Mouse (Mus musculus) monocyte, adult 5-6 weeks (primary cell): ENCODE data around the gene Taf1a. TPM values are rescaled to one million over a fixed set of nuclear protein-coding genes. Genes with fewer than 3 reads are reported as not detected.
"Not testable (repeated sequence)": the region's sequence is repeated elsewhere in the genome, so short reads cannot be mapped to it uniquely, and the experiment has no call there.

Source experiments
- ATAC-seq: fragments of 153-309, 156-312 bp; replicated peaks from 2 replicates; pipeline ENCODE4 v1.8.0; 2017; ENCODE audit warnings: mild to moderate bottlenecking; ENCODE audit not compliant: low TSS enrichment, insufficient number of reproducible peaks, severe bottlenecking, poor library complexity, low FRiP score
- total RNA-seq: library from RNA; stranded (forward); fragments of 200-1000, 200-491, 200-594 nt; gene quantifications from 3 replicates; pipeline ENCODE4 v1.2.3, GENCODE M21; 2017

The Taf1a gene
- total RNA-seq, 1 experiment from 2014 or later = 14.9 TPM

DNA sequence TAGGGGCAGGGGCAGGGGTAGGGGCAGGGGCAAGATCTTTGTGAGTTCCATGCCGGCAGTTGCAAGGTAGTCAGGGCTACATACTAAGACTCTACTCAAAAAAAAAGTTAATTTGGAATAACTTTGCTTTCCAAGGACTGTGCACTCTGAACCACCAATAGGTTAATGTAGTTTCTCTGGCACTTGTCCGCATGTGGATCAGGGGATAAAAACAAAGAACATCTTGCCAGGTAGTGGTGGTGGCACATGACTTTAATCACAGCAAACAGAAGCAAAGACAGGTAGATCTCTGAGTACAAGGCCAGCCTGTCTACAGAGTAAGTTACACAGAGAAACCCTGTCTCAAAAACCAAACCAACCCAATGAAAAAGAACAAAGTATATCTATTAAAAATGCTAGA, 6.2 kb upstream of the Taf1a start:
- ATAC-seq = no peak

DNA sequence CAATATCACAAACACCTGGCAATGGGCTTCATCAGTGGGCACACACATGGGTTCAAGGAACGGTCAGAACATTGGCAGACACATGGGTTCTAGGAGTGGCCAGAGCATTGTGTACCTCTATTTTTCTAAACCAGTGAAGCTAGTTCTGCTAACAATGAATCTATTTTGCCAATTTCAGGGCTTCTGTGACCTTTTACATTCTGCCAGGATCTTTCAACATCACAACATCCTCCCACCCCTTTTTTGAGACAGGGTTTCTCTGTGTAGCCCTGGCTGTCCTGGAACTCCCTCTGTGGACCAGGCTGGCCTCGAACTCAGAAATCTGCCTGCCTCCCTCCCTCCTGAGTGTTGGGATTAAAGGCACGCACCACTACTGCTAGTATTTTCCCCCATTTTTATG, 1.4 kb upstream of the Taf1a start:
- ATAC-seq = not testable (repeated sequence)

DNA sequence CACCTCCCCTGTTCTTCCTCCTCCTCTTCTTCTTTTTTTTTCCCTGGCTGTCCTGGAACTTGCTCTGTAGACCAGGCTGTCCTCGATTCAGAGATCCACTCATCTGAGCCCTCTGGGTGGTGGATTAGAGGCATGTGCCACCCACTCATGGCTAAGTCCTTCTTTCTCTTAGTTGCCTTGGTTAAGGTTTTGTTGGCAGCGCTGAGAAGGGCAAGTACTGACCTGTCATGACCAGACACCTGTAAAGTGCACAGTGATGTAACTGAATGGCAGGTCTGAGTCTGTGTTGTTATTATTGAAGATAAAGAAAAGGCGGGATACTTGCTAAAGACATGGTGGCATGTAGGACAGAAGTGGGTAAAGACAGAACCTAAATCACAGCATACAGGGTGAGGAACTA, 14.6 kb downstream of the Taf1a start:
- no peak for ATAC-seq

DNA sequence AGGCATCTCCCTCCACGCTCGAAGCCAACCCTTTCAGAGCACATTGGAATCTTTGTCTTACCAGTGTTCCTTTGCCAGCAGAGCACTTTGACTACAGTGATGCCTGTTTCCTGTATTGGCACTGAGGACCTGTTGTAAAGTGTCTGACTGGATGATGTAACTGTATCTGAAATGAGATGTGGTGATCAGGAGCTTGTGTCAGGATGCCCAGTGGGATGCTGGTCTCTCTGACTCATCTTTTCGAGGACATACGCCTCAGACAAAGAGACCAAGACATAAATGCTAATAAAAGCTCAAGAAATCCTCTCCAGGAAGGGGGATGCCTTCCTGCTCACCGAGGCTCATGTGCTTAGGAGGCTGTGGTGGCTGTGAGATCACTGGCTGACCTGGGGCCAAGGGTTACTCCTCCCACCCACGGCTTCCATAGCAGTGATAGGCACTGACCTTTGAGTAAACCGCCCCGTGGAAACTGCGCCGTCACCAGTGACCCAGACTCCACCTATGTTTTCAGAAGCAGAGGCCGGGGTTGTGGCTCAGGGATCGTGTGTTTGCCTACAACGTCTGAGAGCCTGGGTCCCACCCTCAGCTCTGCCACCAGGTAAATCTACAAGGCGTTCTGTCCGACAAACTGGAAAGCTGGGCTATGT, 25.4 kb downstream of the Taf1a start:
- no peak for ATAC-seq

DNA sequence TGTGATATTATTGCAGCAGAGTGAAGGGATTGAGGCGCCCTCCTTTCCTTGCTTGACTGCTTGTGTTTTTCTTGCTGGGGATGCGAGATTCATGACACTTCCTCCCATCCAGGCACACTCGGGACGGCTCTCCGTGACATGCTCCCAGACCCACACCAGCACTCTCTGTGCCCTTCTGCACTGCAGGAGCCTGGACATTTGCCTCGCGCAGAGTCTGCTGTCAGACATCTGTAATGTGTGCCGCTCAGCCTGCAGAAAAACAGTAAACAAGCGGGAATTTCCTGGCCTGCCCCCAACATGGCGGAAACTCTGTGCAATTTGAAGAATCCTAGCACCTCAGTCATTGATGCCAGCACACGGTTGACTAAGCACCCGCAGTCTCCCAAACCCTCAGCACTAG, 29.1 kb downstream of the Taf1a start, which contains the start of gene Hhipl2:
Gene Hhipl2 (plus strand): TSS at position 343 of the 400 bp plus-strand sequence.
- no peak for ATAC-seq

DNA sequence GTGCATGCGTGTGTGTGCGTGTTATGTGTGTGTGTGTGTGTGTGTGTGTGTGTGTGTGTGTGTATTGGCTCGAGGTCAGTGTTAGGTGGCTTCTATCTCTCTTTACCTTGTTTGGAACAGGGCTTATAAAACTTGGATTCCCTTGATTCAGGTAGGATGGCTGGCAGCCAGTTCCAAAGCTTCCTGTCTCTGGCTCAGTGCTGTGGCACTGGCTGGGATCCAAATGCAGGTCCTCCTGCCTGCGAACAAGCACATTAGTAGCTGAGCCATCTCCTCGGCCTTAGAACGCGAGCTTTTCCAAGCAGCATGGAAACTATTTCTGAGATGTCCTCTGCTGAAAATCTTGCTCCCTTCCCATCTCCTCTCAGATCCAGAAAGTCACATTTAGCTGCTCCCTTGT, 31.0 kb downstream of the Taf1a start:
- no peak for ATAC-seq

DNA sequence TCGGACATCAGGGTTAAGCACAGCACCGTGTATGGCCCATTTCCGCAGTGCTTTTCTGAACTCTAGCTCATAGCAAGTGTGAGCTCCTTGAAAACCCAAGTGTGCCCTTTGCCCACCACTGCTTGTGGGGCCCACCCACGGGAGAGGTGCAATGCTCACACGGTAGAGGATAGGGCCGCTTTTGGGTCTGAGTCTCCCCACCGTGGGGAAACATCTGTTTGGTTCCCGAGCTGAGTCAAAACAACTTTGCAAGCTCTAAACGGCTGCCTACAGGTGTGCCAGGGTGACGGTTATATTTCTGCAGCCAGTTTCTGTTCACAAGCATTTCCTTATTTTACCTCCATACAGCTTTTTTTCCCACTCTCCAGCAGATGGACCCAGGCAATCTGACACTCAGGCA, 31.5 kb downstream of the Taf1a start:
- no peak for ATAC-seq

DNA sequence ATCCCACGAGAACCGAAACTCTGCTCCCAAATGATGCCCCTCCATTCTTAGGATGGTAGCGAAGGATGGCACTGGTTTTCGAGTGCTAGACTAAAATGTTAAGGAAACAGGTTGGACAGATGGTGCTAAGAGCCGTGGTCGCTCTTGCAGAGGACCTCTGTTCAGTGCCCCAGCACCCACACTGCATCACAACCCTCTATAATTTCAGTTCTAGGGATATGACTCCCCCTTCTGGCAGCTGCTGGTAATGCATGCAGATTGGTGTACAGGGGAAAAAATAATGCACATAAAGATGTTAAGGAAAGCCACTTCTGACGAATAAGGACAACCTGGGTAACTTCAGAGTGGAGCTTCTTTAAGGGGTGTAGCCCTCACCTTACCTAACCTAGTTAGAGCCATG, 35.3 kb downstream of the Taf1a start:
- no peak for ATAC-seq

DNA sequence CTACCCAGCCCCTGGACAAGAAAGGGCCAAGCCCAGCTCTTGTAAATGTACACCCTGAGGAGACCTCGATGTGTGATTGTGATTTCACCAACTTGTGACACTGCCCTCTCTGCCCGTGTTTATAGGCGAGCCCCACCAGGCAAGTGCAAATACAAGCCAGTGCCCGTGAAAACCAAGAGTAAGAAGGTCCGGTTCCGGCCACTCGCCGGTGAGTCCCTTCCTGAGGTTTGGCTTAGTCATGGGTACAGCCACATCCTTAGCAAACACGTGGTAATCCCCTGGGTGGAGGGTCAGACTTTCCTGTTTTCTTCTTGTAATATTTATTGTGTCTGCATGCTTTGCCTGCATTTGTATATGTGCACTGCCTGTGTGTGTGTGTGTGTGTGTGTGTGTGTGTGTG, 46.1 kb downstream of the Taf1a start:
- ATAC-seq = no peak

DNA sequence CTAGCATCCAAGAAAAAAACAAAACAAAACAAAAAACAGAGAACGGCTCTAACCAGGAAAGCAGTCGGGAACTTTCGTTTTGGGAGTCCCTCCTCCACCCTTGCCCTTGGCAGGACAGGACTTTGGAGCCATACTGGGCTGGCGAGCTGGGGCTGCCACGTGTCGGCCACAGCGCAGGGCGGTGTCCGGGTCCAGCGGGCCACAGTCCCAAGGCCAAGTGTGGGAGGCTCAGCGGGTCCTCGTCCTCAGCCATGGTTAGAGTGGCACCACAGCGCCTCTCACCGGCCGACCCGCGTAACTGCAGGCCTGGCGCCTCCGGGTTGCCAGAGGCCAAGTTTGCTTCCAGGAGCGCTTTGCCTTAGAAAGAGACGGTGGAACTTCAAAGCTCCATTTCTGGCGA, 50.3 kb downstream of the Taf1a start:
- no peak for ATAC-seq

DNA sequence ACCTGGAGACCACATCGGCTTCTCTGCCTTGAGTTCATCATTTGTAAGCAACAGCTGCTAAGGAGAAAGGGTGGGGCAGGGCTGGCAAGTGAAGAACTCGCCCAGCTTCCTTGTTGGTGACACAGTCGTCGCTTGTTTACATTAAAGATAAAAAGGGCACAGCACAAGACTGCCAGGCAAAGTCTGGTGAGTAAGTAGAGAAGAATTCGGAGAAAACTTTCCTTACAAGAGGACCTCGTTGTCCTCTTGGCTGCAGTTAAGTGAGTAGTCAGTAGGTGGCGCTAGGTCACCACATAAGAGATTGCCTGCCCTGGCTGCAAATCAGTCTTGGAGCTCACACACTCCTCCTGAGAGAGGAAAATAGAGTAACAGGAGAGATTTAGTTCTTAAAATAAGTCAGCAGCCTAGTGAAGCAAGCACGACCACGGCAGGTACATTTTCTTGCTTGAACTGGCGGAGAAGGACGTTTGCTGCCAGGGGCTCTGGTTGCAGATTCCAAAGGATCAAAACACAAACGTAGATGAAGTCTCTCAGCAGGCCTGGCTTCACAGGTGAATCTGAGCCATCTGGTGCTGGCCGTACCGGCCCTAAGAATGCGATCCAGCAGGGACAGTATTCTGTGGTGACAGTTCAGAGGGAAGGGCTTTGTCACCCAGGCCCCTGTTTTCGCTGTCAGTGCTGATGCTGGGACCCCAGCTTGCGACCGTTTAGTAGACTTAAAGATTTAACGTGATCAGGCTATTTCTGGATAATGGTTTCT, 53.4 kb downstream of the Taf1a start:
- peak; percentile 78 for ATAC-seq

DNA sequence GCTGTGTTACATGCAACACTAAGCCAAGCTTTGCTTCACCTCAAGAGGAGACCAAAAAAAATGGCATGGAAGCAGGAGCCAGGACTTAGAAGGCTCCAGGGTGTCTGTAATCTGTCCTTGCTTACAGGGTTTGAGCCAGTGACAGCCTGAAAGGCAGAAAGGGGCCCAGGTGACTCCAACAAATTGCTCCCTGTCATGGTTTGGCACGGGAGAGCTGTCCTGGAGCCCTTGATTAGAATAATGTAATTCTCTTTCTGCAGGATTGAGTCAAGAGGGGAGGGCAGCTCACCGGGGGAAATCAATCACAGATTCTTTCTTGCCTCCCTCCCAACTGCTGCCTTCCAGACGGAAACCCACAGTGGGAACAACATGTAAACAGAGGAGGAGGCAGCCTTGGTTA, 64.3 kb downstream of the Taf1a start:
- no peak for ATAC-seq

Other genes with a start within 250 kb of the Taf1a start
- gene Disp1, start 167.5 kb upstream of the Taf1a start, total RNA-seq = 3.6 to 12.6 TPM (median 6.5 TPM) in 3 replicates
- 84.3 to 93.7 TPM (median 84.8 TPM) in 3 replicates for gene Aida, start 92.4 kb upstream of the Taf1a start, total RNA-seq
- 67.0 to 80.6 TPM (median 72.1 TPM) in 3 replicates for gene Brox, start 91.7 kb upstream of the Taf1a start, total RNA-seq
- 152 to 289 TPM (median 253 TPM) in 3 replicates for gene Mia3, start 19.4 kb upstream of the Taf1a start, total RNA-seq
- gene Hhipl2, start 29.2 kb downstream of the Taf1a start, total RNA-seq = 0.43 TPM in 1 of 3 replicates, not detected in the others